Mouse (Mus musculus): ENCODE data around the gene Tfdp2. TPM values are rescaled to one million over a fixed set of nuclear protein-coding genes. Genes with fewer than 3 reads are reported as not detected.

Tfdp2 gene
- polyA plus RNA-seq, 1 experiment: 1.9 TPM

- Histone ChIP-seq H3K4me3 (replicated peaks) (no peak overlapping the region), H3K4me1 (peaks cover 3% of the 10 kb centered on the region; the same call in 1 of the 2 replicates), H3K36me3 (replicated peaks; ENCODE audit: low read length) (no peaks in the 10 kb centered on the region), H3K9me3 (no peaks in the 10 kb centered on the region), H3K27me3 (replicated peaks) (no peaks in the 10 kb centered on the region)
- no peak for TF ChIP-seq FLI1 (IDR thresholded peaks at IDR 0.05; ENCODE audit: low read length)
These were observed 11.2 kb upstream of the Tfdp2 start for GRCm38 (mm10) chr9:96184909-96185308.

GRCm38 (mm10) chr9:96186701-96187100 is 9.4 kb upstream of the Tfdp2 start:
- H3K4me3 ChIP-seq (replicated peaks): no peak overlapping the region
- H3K9me3 ChIP-seq: no peaks in the 10 kb centered on the region
- TF ChIP-seq FLI1 (IDR thresholded peaks at IDR 0.05; ENCODE audit: low read length) (no peak), GATA1 (IDR thresholded peaks at IDR 0.05; ENCODE audit: borderline replicate concordance, low read length) (no peak)

GRCm38 (mm10) chr9:96196636-96197181 is 634 bp downstream of the Tfdp2 start:
- Histone ChIP-seq H3K4me1 (peaks cover 21% of the 10 kb centered on the region), H3K9me3 (no peaks in the 10 kb centered on the region), H3K4me3 (replicated peaks) (peak overlapping the region; percentile 92), H3K36me3 (replicated peaks; ENCODE audit: low read length) (no peaks in the 10 kb centered on the region), H3K27me3 (replicated peaks) (no peaks in the 10 kb centered on the region)
- no peak for TF ChIP-seq GATA1 (IDR thresholded peaks at IDR 0.05; ENCODE audit: borderline replicate concordance, low read length)
- TF ChIP-seq FLI1 (IDR thresholded peaks at IDR 0.05; ENCODE audit: low read length): no peak

More at GRCm38 (mm10) chr9:96186701-96187100, 9.4 kb upstream of the Tfdp2 start:
- Histone ChIP-seq H3K4me1 (peaks cover 3% of the 10 kb centered on the region; the same call in 1 of the 2 replicates), H3K36me3 (replicated peaks; ENCODE audit: low read length) (no peaks in the 10 kb centered on the region), H3K27me3 (replicated peaks) (no peaks in the 10 kb centered on the region)

DNA sequence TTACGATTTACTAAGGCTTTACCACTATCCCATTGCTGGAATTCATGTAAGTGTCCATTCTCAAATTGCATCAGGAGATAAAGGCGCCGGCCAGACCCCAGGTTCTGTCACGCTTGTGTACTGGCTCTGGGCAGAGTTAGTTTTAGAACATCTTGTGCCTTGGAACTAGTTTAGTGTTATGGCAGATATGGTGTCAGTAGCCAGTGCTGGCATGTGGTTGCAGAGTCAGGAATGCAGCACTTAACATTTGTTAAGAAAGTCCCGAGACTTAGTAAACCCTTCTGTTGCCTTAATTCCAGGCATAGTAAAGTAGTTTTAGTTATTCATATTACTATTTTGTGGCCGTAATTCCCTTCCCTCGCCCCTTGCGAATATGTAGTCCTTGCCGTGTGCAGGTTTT is 1.7 kb downstream of the Tfdp2 start:
- no peaks in the 10 kb centered on the region for H3K27me3 ChIP-seq (replicated peaks)
- H3K4me3 ChIP-seq (replicated peaks): no peak overlapping the region
- H3K4me1 ChIP-seq: peaks cover 21% of the 10 kb centered on the region
- H3K9me3 ChIP-seq: no peaks in the 10 kb centered on the region
- no peak for TF ChIP-seq GATA1 (IDR thresholded peaks at IDR 0.05; ENCODE audit: borderline replicate concordance, low read length)
- no peaks in the 10 kb centered on the region for H3K36me3 ChIP-seq (replicated peaks; ENCODE audit: low read length)

GRCm38 (mm10) chr9:96203663-96204062 is 7.6 kb downstream of the Tfdp2 start:
- no peak overlapping the region for H3K4me3 ChIP-seq (replicated peaks)

GRCm38 (mm10) chr9:96207428-96207827 is 11.4 kb downstream of the Tfdp2 start:
- H3K9me3 ChIP-seq: no peaks in the 10 kb centered on the region
- no peaks in the 10 kb centered on the region for H3K27me3 ChIP-seq (replicated peaks)
- no peak overlapping the region for H3K4me3 ChIP-seq (replicated peaks)
- peaks cover 4% of the 10 kb centered on the region; the same call in 1 of the 2 replicates for H3K4me1 ChIP-seq
- TF ChIP-seq GATA1 (IDR thresholded peaks at IDR 0.05; ENCODE audit: borderline replicate concordance, low read length) (no peak), FLI1 (IDR thresholded peaks at IDR 0.05; ENCODE audit: low read length) (no peak)
- H3K36me3 ChIP-seq (replicated peaks; ENCODE audit: low read length): peaks cover 9% of the 10 kb centered on the region

More at GRCm38 (mm10) chr9:96203663-96204062, 7.6 kb downstream of the Tfdp2 start:
- no peaks in the 10 kb centered on the region for H3K27me3 ChIP-seq (replicated peaks)
- H3K4me1 ChIP-seq: peaks cover 4% of the 10 kb centered on the region; the same call in 1 of the 2 replicates
- H3K9me3 ChIP-seq: no peaks in the 10 kb centered on the region
- no peak for TF ChIP-seq FLI1 (IDR thresholded peaks at IDR 0.05; ENCODE audit: low read length)
- no peak for TF ChIP-seq GATA1 (IDR thresholded peaks at IDR 0.05; ENCODE audit: borderline replicate concordance, low read length)
- H3K36me3 ChIP-seq (replicated peaks; ENCODE audit: low read length): peaks cover 9% of the 10 kb centered on the region

GRCm38 (mm10) chr9:96213036-96213645 is 17.1 kb downstream of the Tfdp2 start:
- no peak for TF ChIP-seq GATA1 (IDR thresholded peaks at IDR 0.05; ENCODE audit: borderline replicate concordance, low read length)
- no peak for TF ChIP-seq FLI1 (IDR thresholded peaks at IDR 0.05; ENCODE audit: low read length)
- Histone ChIP-seq H3K4me1 (peaks cover 5% of the 10 kb centered on the region; the same call in 1 of the 2 replicates), H3K9me3 (peaks cover 3% of the 10 kb centered on the region), H3K27me3 (replicated peaks) (no peaks in the 10 kb centered on the region), H3K36me3 (replicated peaks; ENCODE audit: low read length) (peaks cover 5% of the 10 kb centered on the region), H3K4me3 (replicated peaks) (no peak overlapping the region)

DNA sequence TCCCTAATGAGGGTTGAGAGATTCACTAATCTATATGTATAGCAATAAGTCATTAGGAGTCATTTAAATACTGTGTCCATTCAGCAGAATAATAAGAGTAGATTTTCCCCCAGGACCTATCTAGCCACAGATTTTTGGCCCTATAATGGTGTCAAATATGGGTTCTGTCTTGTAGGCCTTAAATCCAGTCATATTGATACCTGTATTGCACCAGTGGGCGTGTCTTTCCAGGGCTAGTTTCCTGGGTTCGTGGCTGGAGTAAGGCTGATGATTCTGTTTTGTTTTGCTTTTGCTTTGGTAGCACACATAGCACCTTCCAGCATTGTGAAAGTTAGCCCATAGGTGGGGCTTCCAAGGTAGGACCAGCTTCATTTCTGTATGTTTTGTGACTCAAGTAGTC is 18.1 kb downstream of the Tfdp2 start:
- Histone ChIP-seq H3K4me3 (replicated peaks) (no peak overlapping the region), H3K9me3 (peaks cover 3% of the 10 kb centered on the region), H3K4me1 (peaks cover 7% of the 10 kb centered on the region), H3K27me3 (replicated peaks) (no peaks in the 10 kb centered on the region), H3K36me3 (replicated peaks; ENCODE audit: low read length) (peaks cover 5% of the 10 kb centered on the region)
- no peak for TF ChIP-seq GATA1 (IDR thresholded peaks at IDR 0.05; ENCODE audit: borderline replicate concordance, low read length)
- no peak for TF ChIP-seq FLI1 (IDR thresholded peaks at IDR 0.05; ENCODE audit: low read length)

- peaks cover 3% of the 10 kb centered on the region for H3K9me3 ChIP-seq
- peaks cover 12% of the 10 kb centered on the region for H3K4me1 ChIP-seq
- no peak overlapping the region for H3K4me3 ChIP-seq (replicated peaks)
- TF ChIP-seq GATA1 (IDR thresholded peaks at IDR 0.05; ENCODE audit: borderline replicate concordance, low read length) (no peak), FLI1 (IDR thresholded peaks at IDR 0.05; ENCODE audit: low read length) (no peak)
- H3K36me3 ChIP-seq (replicated peaks; ENCODE audit: low read length): peaks cover 5% of the 10 kb centered on the region
- H3K27me3 ChIP-seq (replicated peaks): no peaks in the 10 kb centered on the region
These were observed 21.2 kb downstream of the Tfdp2 start for GRCm38 (mm10) chr9:96217299-96217698.

GRCm38 (mm10) chr9:96217799-96218198 is 21.7 kb downstream of the Tfdp2 start:
- H3K36me3 ChIP-seq (replicated peaks; ENCODE audit: low read length): peaks cover 5% of the 10 kb centered on the region
- no peak overlapping the region for H3K4me3 ChIP-seq (replicated peaks)
- no peaks in the 10 kb centered on the region for H3K27me3 ChIP-seq (replicated peaks)
- H3K9me3 ChIP-seq: peaks cover 3% of the 10 kb centered on the region
- H3K4me1 ChIP-seq: peaks cover 11% of the 10 kb centered on the region
- no peak for TF ChIP-seq FLI1 (IDR thresholded peaks at IDR 0.05; ENCODE audit: low read length)
- TF ChIP-seq GATA1 (IDR thresholded peaks at IDR 0.05; ENCODE audit: borderline replicate concordance, low read length): no peak
